23 mouse cellular contexts compared by ENCODE assay signal in genomic region chr7:117610439-117610838, GRCm38 (mm10).
DNase-seq lines count a peak whose midpoint lies in the region; ATAC-seq and TF ChIP-seq lines count a peak whose summit lies in the region.
"Had no signal": no experiment of that assay in that cellular context is flagged by ENCODE, and none has a peak within 500 bp of the region (broad histone marks: within the 10 kb centered on the region; RNA-seq: fewer than 3 reads in every experiment).

No protein-coding gene starts in this region.

- H3K9ac ChIP-seq in forebrain, embryonic 11.5 days (ENCODE audit: low read length) = no peak overlapping the region
- no peak overlapping the region for H3K9ac ChIP-seq in forebrain, embryonic 16.5 days (replicated peaks; ENCODE audit: low read depth, low read length)
- no peak overlapping the region for H3K9ac ChIP-seq in midbrain, postnatal 0 days (replicated peaks; ENCODE audit: low read length, poor library complexity, severe bottlenecking)
- no peak overlapping the region for H3K9ac ChIP-seq in midbrain, embryonic 13.5 days (replicated peaks)
- H3K9ac ChIP-seq: heart, embryonic 13.5 days; liver, embryonic 15.5 days; lung, embryonic 15.5 days had no signal

- no peak for DNase-seq in forebrain, embryonic 11.5 days (ENCODE audit: low spot score)
- DNase-seq in midbrain, embryonic 10.5 days (ENCODE audit: low spot score) = peak; percentile 25
- no peak for DNase-seq in midbrain, postnatal 0 days (ENCODE audit: low spot score)
- peak; percentile 20 for DNase-seq in embryo, embryonic 11 days
- no peak for DNase-seq in heart, postnatal 10 days
- no peak for DNase-seq in left cerebral cortex, adult 18-20 months (ENCODE audit: low spot score in 2 of 2)
- DNase-seq: adrenal gland, postnatal 25 days; cerebellum, adult 8-10 months; cerebellum, postnatal 36 days; gastrocnemius, postnatal 25 days; heart, adult 2 months; kidney, adult 11 months; liver; lung, postnatal 36 days; thymus, postnatal 14 days had no signal

- 35% methylated on average over 6 of the region's 6 CpGs for WGBS in forebrain, embryonic 11.5 days
- 27% methylated on average over 6 of the region's 6 CpGs for WGBS in forebrain, embryonic 16.5 days
- 52% methylated on average over 6 of the region's 6 CpGs for WGBS in midbrain, embryonic 10.5 days
- WGBS in midbrain, postnatal 0 days = 25% methylated on average over 6 of the region's 6 CpGs
- 26% methylated on average over 6 of the region's 6 CpGs for WGBS in midbrain, embryonic 13.5 days

- intact Hi-C loops in heart, postnatal 10 days (cut with DNase I) = no loop called here

- no peaks in the 10 kb centered on the region for H3K9me3 ChIP-seq in forebrain, embryonic 11.5 days (ENCODE audit: control insufficient read depth, low read length)
- H3K9me3 ChIP-seq in forebrain, embryonic 16.5 days (ENCODE audit: control insufficient read depth, low read length) = no peaks in the 10 kb centered on the region
- H3K9me3 ChIP-seq in midbrain, embryonic 10.5 days (replicated peaks) = no peaks in the 10 kb centered on the region
- H3K9me3 ChIP-seq in midbrain, postnatal 0 days (ENCODE audit: low read length) = no peaks in the 10 kb centered on the region
- no peaks in the 10 kb centered on the region for H3K9me3 ChIP-seq in midbrain, embryonic 13.5 days
- H3K9me3 ChIP-seq: heart, embryonic 13.5 days; limb, embryonic 10.5 days; liver, embryonic 15.5 days; lung, embryonic 15.5 days; megakaryocyte, embryonic 14.5 days had no signal

- H3K27me3 ChIP-seq in forebrain, embryonic 11.5 days (ENCODE audit: control insufficient read depth, insufficient read depth, low read length) = no peaks in the 10 kb centered on the region
- no peaks in the 10 kb centered on the region for H3K27me3 ChIP-seq in forebrain, embryonic 16.5 days (replicated peaks; ENCODE audit: control insufficient read depth, insufficient read depth, low read length)
- H3K27me3 ChIP-seq in midbrain, embryonic 10.5 days (ENCODE audit: low read depth, poor library complexity, severe bottlenecking) = peaks cover 15% of the 10 kb centered on the region; the same call in 1 of the 2 replicates
- no peaks in the 10 kb centered on the region for H3K27me3 ChIP-seq in midbrain, postnatal 0 days (ENCODE audit: insufficient read depth, low read length)
- peaks cover 8% of the 10 kb centered on the region for H3K27me3 ChIP-seq in midbrain, embryonic 13.5 days
- H3K27me3 ChIP-seq: heart, embryonic 13.5 days; liver, embryonic 15.5 days; lung, embryonic 15.5 days; megakaryocyte, embryonic 14.5 days had no signal

- H3K4me3 ChIP-seq in forebrain, embryonic 11.5 days (ENCODE audit: low read depth, low read length) = no peak overlapping the region
- H3K4me3 ChIP-seq in forebrain, embryonic 16.5 days (replicated peaks; ENCODE audit: low read length) = no peak overlapping the region
- H3K4me3 ChIP-seq in midbrain, embryonic 10.5 days = no peak overlapping the region
- H3K4me3 ChIP-seq in midbrain, postnatal 0 days (ENCODE audit: low read depth, low read length) = no peak overlapping the region
- no peak overlapping the region for H3K4me3 ChIP-seq in midbrain, embryonic 13.5 days (replicated peaks)
- H3K4me3 ChIP-seq: heart, adult 2 months; heart, embryonic 13.5 days; limb, embryonic 10.5 days; liver, embryonic 15.5 days; lung, embryonic 15.5 days; megakaryocyte, embryonic 14.5 days had no signal

- ATAC-seq in forebrain, embryonic 11.5 days (replicated peaks; ENCODE audit: low FRiP score) = no peak; the same call in 1 of the 2 replicates
- ATAC-seq in forebrain, embryonic 16.5 days = no peak
- no peak for ATAC-seq in midbrain, postnatal 0 days (ENCODE audit: low FRiP score)
- ATAC-seq in midbrain, embryonic 13.5 days = peak; percentile 34; the same call in 1 of the 2 replicates

- H3K36me3 ChIP-seq in forebrain, embryonic 11.5 days (ENCODE audit: control insufficient read depth, insufficient read depth, low read length) = no peaks in the 10 kb centered on the region
- no peaks in the 10 kb centered on the region for H3K36me3 ChIP-seq in forebrain, embryonic 16.5 days (ENCODE audit: control insufficient read depth, insufficient read depth)
- H3K36me3 ChIP-seq in midbrain, embryonic 10.5 days = no peaks in the 10 kb centered on the region
- no peaks in the 10 kb centered on the region for H3K36me3 ChIP-seq in midbrain, postnatal 0 days (ENCODE audit: insufficient read depth, low read length)
- no peaks in the 10 kb centered on the region for H3K36me3 ChIP-seq in midbrain, embryonic 13.5 days
- H3K36me3 ChIP-seq: heart, embryonic 13.5 days; limb, embryonic 10.5 days; liver, embryonic 15.5 days; lung, embryonic 15.5 days had no signal

- H3K27ac ChIP-seq in forebrain, embryonic 11.5 days (ENCODE audit: low read depth, low read length) = peak overlapping the region; percentile 31; the same call in 1 of the 2 replicates
- no peak overlapping the region for H3K27ac ChIP-seq in forebrain, embryonic 16.5 days (ENCODE audit: low read length)
- peak overlapping the region; percentile 59; the same call in 1 of the 2 replicates for H3K27ac ChIP-seq in midbrain, embryonic 10.5 days (replicated peaks)
- H3K27ac ChIP-seq in midbrain, postnatal 0 days (ENCODE audit: low read depth, low read length) = no peak overlapping the region
- no peak overlapping the region for H3K27ac ChIP-seq in midbrain, embryonic 13.5 days
- H3K27ac ChIP-seq: heart, adult 2 months; heart, embryonic 13.5 days; kidney, postnatal 0 days; limb, embryonic 10.5 days; liver, embryonic 15.5 days; lung, embryonic 15.5 days had no signal

- no peak overlapping the region for H3K4me2 ChIP-seq in forebrain, embryonic 11.5 days (ENCODE audit: low read depth, low read length, severe bottlenecking)
- no peak overlapping the region for H3K4me2 ChIP-seq in forebrain, embryonic 16.5 days (ENCODE audit: low read length)
- no peak overlapping the region for H3K4me2 ChIP-seq in midbrain, postnatal 0 days (ENCODE audit: low read depth, low read length, poor library complexity, severe bottlenecking)
- no peak overlapping the region for H3K4me2 ChIP-seq in midbrain, embryonic 13.5 days (replicated peaks)
- H3K4me2 ChIP-seq: heart, embryonic 13.5 days; liver, embryonic 15.5 days; lung, embryonic 15.5 days had no signal

- TF ChIP-seq CTCF in midbrain, postnatal 0 days (IDR thresholded peaks at IDR 0.05) = no peak

- H3K4me1 ChIP-seq in forebrain, embryonic 11.5 days (replicated peaks; ENCODE audit: control insufficient read depth, insufficient read depth, low read length) = peaks cover 6% of the 10 kb centered on the region; the same call in 1 of the 2 replicates
- peaks cover 11% of the 10 kb centered on the region; the same call in 1 of the 2 replicates for H3K4me1 ChIP-seq in forebrain, embryonic 16.5 days (replicated peaks; ENCODE audit: control insufficient read depth, insufficient read depth, low read length)
- peaks cover 25% of the 10 kb centered on the region for H3K4me1 ChIP-seq in midbrain, embryonic 10.5 days
- peaks cover 4% of the 10 kb centered on the region; the same call in 1 of the 2 replicates for H3K4me1 ChIP-seq in midbrain, postnatal 0 days (ENCODE audit: insufficient read depth, low read length)
- H3K4me1 ChIP-seq in midbrain, embryonic 13.5 days (replicated peaks) = peaks cover 11% of the 10 kb centered on the region
- H3K4me1 ChIP-seq: heart, embryonic 13.5 days; limb, embryonic 10.5 days; megakaryocyte, embryonic 14.5 days had no signal

Comparison
In these comparisons a context has a peak if more than half of its experiments do, and no peak if none do; other contexts are left out.
1. DNase-seq: peak in midbrain, embryonic 10.5 days (single experiment) and embryo, embryonic 11 days (single experiment); none in forebrain, embryonic 11.5 days (single experiment), midbrain, postnatal 0 days (single experiment), heart, postnatal 10 days (0 of 2) and left cerebral cortex, adult 18-20 months (0 of 2).
2. H3K27ac ChIP-seq: peak in forebrain, embryonic 11.5 days (single experiment) and midbrain, embryonic 10.5 days (single experiment); none in forebrain, embryonic 16.5 days (single experiment), midbrain, postnatal 0 days (single experiment) and midbrain, embryonic 13.5 days (single experiment).